Mouse (Mus musculus): ENCODE measurements at regions not wholly inside any gene's neighbourhood (a gene's known extent, or its start where the extent isn't known, plus 50 kb on each side); places are given as distances from the start of the nearest gene placed in this dataset.

- DNase-seq = no peak
These were observed 117.2 kb downstream of the Zfp36l2 start for GRCm38 (mm10) chr17:84070596-84070995.

GRCm38 (mm10) chr17:84067102-84067501, 120.6 kb downstream of the Zfp36l2 start:
- DNase-seq = peak; percentile 46

GRCm38 (mm10) chr17:84063791-84064190, 124.0 kb downstream of the Zfp36l2 start:
- DNase-seq = no peak

DNA sequence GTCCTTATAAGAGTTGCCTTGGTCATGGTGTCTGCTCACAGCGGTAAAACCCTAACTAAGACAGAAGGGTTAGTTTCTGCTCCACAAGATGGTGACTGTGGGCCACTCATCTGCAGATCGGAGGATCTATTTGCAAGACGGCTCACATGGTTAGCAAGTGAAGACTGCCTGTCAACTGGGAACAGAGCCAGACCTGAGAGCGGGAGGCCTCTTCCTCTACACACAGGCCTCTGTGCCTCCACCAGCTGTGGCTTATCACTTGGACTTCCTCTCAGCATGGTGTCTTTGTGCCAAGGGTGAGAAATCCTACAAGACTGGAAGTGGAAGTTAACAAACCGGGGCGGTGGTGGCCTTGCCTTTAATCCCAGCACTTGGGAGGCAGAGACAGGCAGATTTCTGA, 126.1 kb downstream of the Zfp36l2 start:
- DNase-seq = no peak

- DNase-seq = no peak
These were observed 131.3 kb downstream of the Zfp36l2 start for GRCm38 (mm10) chr17:84056469-84056868.

DNA sequence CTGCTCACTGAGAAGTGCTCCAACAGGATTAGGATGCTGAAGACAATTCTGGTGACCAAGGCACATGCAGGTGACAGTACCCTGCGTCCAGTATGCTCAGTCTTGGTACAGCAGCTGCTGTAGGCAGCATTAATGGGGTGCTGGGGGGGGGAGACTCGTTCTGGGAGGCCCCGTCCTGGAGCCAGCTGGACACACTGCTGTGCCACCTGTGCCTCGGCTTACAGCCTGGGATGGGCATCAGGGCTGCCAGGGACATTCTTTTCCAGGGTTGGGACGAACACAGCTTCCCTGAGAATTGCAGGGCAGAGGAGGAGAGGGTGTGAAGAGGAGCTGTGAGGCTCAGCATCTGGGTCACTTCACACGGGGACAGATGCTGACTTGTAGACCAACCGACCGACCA, 135.3 kb downstream of the Zfp36l2 start:
- no peak for DNase-seq

GRCm38 (mm10) chr17:84051212-84051611, 136.5 kb downstream of the Zfp36l2 start:
- no peak for DNase-seq

- no peak for DNase-seq
These were observed 139.2 kb downstream of the Zfp36l2 start for GRCm38 (mm10) chr17:84048533-84048932.

GRCm38 (mm10) chr17:84047520-84047919, 140.2 kb downstream of the Zfp36l2 start:
- DNase-seq = no peak

DNA sequence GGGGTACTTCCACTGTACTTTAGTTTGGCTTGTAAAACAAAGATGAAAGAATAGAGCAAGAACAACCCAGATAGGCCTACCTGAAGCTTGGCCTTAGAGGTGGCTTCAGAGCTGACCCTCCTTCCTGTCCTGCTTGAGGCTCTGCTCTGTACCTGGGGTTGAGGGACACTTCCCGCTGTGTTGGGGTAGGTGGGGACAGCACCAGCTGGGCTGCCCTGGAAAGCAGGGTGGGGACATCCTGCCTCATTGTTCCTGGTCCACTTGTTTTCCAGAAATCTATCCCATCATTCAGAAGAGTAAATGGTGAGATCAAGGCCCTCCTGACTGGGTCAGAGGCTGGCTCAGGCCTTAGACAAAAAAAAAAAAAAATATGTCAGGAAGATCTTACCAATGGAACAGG, 141.9 kb downstream of the Zfp36l2 start:
- no peak for DNase-seq

GRCm38 (mm10) chr17:84044472-84044936, 143.2 kb downstream of the Zfp36l2 start:
- DNase-seq = peak; percentile 86

DNA sequence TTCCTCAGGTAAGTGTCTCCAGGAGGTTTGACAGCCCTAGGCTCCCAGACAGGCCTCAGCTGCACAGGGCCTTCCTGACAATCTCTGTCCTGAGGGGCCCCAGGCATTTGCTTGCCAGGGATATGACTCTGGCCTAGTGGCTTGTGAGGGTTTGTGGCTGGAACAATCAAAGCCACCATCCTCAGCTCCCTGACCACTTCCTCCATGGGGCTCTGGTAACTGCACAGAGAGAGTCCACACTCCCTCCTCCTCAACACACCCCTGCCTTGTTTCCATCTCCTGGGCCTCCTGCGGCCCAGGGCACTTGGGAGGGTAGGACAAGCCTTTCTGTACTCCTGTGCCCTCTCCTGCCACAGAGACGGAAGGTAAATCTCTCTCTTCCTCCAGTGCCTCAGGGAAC, 144.6 kb downstream of the Zfp36l2 start:
- no peak for DNase-seq

DNA sequence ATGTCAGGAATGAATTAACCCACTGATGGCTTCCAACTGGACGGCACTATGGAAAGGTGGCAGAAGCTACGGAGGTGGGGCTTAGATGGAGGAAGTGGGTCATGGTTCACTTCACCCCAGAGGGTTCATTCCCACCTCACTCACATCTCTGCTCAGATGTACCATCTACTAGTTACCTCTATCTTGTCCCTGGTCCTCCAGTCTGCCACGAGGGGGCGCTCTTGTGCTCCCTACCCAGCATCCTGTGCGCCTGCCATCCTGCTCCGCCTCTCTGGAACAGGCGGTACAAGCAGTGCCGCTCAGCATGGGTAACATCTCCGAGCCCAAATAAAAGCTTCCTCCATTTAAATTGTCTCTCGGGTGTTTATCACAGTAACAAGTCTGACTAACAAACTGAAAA, 148.3 kb downstream of the Zfp36l2 start:
- DNase-seq = no peak

GRCm38 (mm10) chr17:84037580-84038304, 150.0 kb downstream of the Zfp36l2 start:
- no peak for DNase-seq

GRCm38 (mm10) chr17:84036056-84036455, 151.7 kb downstream of the Zfp36l2 start:
- no peak for DNase-seq

- no peak for DNase-seq
These were observed 152.9 kb downstream of the Zfp36l2 start for GRCm38 (mm10) chr17:84034801-84035200.

DNA sequence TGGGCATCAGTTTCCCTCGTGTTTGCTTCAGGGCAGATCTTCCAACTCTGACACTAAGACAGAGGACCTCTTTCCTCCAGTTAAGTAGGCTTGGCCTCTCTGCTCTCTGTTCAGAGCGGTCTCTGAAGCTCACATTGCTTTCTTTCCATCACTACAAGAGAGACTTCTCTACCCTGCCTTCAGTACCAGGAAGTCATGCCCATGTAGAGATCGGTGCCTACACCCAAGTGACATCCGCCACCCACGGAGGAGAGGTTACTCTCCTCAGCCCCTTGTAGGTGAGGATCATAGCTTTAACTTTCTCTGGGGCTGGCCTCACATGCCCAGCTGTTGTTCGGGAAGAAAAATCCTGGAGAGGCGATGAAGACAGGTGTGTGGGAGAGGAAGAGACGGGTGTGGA, 155.3 kb downstream of the Zfp36l2 start:
- DNase-seq = no peak

DNA sequence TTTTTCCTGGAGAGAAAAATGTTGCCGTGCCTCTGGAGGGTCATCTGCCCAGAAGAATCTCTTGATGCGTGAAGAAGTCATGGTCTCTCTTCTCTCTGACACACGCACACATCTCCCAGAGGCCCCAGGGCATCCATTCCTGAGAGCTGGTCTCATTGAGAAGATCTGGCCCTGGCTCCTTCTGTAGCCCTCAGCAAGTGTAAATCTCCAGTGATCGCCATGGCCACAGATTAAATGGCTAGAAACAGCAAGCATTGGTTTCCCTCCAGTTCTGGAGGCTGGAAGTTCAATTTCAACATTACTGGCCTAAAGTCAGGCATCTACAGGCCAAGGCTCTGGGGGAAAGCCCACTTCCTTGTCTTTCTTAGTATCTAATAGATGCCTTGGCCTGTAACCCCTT, 155.9 kb downstream of the Zfp36l2 start:
- DNase-seq = no peak

- peak; percentile 70 for DNase-seq
These were observed 156.4 kb downstream of the Zfp36l2 start for GRCm38 (mm10) chr17:84031381-84031780.

- no peak for DNase-seq
These were observed 157.0 kb downstream of the Zfp36l2 start for GRCm38 (mm10) chr17:84030699-84031098.

GRCm38 (mm10) chr17:84028157-84028970, 159.4 kb downstream of the Zfp36l2 start:
- DNase-seq = peak; percentile 92

GRCm38 (mm10) chr17:84027275-84027674, 160.5 kb downstream of the Zfp36l2 start:
- DNase-seq = no peak

- peak; percentile 51 for DNase-seq
These were observed 161.6 kb downstream of the Zfp36l2 start for GRCm38 (mm10) chr17:84026110-84026509.

DNA sequence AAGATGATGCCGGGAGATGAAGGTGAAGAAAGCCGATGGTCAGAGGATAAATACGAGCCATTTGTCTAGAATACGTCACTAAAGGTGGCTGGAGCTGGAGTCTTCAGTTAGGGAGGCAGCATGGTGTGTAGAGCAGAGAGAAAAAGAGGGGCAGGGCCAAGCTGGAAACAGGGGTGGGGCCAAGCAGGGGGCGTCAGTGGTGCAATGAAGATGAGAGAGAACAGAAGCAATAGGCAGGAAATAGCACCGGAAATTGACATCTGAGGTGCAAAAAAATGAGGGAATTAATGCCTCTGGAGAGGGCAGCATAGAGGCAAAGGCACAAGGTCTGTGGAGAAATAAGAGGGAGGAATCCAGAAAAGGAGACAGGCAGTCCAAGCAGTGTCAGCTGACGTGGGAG, 165.4 kb downstream of the Zfp36l2 start:
- DNase-seq = no peak

Measured in embryo, embryonic 11 days (tissue).